Mouse (Mus musculus): ENCODE measurements around the gene Noxred1.

- TF ChIP-seq CTCF (IDR thresholded peaks at IDR 0.05; ENCODE audit: control insufficient read depth, insufficient read depth, insufficient replicate concordance, low read depth, low read length) (no peak), POLR2A (IDR thresholded peaks at IDR 0.05; ENCODE audit: control insufficient read depth, low read depth, low read length) (no peak)
These were observed 45.7 kb upstream of the Noxred1 start for GRCm38 (mm10) chr12:87284268-87284667.
